Mouse (Mus musculus) cerebellum, adult (tissue): Measurements from ENCODE around the gene Polg2.
"Not testable (repeated sequence)": the region's sequence is repeated elsewhere in the genome, so short reads cannot be mapped to it uniquely, and the experiment has no call there.

Experiments used
- ATAC-seq: cut with Nextera tagmentation; 2 replicates; pipeline ENCODE4 v1.9.2; 2017; ENCODE audit warnings: mild to moderate bottlenecking, moderate library complexity, mixed read lengths; ENCODE audit not compliant: insufficient number of reproducible peaks, low FRiP score, low TSS enrichment

Polg2 gene

DNA sequence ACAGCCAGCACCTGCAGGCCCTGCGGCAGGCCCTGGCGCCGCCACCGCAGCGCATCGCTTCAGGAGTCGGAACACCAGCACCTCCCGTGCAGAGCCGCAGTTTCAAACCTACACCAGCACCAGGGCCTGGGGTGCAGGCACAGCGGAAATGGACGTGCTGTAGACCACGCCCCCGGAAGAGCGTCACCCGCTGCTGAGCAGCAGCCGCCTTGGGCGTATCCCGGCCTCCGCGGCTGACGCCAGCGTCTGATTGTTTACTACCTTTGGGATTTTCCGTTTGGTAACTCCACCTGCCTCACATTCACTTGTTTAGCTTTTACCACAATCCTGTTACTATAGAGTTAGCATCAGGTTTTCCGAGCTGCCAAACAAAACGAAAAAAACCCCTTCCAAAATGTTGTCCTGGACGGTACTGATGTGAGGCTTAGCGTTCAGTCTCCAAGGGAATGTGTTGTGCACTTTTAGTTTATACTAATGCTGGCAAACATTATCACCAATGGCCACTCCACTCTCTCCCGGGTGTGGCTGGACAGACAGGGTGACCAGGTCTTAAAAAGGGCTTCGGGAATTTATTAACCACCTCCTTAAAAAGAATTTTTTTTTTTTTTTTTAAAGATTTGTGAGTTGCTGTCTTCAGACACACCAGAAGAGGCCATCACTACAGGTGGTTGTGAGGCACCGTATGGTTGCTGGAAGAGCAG is at the start of gene Polg2:
Polg2 (minus strand) TSS at position 150 of the 701 bp plus-strand sequence.
- peak; percentile 88 for ATAC-seq

DNA sequence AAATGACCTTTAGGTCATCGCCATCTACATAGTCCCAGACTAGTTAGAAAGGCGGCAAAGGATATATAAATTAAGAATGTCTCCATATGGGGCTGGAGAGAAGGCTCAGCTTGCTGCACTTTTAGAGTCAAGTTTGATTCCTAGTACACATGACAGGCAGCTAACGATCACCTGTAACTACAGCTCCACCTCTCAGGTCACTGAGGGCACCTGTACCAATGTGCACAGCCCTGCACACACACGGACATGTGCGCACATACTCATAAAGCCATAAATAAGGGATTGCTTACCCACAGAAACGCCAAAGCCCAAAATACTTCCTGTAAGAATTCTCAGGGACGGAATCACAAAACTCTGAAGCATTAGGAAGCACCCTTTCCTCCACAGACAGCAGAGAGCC is 48.7 kb upstream of the Polg2 start:
- ATAC-seq: no peak

DNA sequence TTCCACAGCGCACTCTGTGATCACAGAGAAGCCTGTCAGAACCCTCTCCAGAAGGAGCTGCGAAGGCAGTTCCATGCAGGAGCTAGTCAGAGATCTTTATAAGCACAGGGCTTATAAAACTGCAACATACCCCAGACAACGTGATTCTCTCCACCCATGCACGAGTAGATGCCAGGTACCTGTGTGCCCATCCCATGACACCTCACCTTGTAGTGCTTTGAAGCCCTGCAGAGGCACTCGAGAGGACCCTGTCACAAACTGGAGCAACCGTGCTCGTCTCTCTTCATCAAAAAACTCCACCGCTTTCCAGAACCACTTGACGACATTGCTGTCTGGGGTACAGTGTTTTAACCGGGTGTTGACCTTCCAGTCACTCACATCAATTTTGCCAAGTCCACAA is 45.1 kb upstream of the Polg2 start:
- no peak for ATAC-seq

DNA sequence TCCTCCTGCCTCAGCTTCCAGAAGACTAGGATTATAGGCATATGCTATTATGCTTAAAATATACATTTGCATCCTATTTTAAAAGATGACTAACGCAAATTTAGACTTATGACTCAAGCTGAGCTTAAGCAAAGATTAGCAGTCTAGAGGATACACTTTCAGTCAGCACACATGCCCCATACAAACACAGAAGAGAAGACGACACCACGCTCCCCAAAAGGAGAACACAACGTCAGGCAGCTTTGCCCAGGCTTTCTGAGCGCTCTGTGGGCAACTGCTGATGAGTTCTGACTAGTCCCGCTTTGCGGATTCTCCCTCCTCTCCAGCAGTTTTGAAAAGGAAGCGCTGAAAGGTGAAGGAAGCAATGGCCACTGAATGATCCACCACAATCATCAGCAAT is 44.4 kb upstream of the Polg2 start:
- ATAC-seq: no peak

DNA sequence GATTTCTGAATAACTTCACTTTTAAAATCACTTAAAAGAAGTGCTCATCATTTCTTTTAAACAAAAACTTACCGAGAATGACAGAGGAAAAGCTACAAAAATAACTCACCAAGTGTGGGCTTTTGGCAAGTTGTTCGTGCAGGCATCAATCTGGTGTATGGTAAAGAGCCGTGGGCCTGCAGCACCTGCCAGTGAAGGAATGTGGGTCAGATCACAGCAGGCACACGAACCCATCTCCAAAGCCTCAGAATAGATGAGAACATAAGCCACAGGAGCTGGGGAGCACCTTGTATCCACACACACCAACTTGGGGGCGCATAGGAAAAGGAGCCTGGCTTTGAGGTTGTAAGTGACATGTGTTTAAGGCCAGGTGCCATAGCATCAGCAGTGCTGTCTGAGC is 43.6 kb upstream of the Polg2 start:
- ATAC-seq: peak; percentile 94

DNA sequence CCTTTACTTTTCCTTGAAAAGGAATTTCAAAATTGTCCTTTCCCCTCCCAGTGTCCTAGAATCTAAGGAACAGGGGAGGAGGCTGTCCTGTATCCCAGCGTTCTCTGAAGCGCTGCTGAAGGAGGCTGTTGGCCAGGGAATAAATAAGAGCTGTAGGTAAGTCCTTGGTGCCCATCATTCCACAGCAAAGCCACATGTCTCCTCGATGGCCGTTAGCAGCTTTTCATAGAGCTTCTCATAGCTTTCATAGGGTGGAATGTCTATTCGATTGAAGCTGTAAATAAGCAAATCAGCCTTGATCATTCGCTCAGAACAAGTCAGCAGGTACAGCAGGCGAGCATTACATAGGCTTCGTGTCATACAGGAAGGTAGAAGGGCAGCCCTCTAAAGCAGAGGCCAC is 43.2 kb upstream of the Polg2 start:
- ATAC-seq: peak; percentile 32; the same call in 1 of the 2 replicates

DNA sequence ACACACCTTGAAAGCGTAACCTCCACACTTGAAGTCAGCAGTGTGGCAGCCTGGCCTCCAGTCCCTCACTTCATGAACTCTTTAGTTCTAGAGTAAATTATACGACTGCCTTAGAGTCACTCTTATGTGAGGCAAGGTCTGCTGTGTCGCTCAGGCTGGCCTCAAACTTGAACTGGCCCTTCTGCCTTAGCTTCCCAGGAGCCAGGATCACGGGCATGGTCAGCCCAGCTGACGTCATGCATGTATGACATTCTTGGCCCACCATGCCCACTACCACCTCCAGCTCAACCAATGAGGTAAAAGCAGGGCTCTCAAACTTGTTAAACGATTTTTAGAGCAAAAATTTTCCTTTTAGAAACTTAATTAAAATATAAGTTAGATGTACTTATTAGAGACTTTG is 42.1 kb upstream of the Polg2 start:
- ATAC-seq: no peak

DNA sequence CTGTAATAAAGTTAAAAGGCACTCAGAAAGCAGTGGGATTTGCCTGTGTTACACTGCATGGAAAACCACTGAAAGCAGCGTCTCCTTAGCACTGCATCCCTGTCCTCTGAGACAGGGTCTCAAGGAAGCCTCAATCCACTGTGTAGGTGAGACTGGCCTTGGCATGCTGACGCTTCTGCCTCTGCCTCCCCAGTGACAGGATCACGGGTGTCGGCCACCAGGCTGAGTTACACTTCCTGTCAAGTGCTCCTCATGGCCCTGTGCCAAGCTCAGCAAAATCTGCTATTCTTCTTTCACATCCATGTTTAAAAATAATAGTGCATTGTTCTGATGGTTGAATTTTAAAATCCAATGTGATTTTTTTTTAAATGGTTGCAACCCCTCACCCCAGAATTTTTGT is 41.6 kb upstream of the Polg2 start:
- no peak for ATAC-seq

DNA sequence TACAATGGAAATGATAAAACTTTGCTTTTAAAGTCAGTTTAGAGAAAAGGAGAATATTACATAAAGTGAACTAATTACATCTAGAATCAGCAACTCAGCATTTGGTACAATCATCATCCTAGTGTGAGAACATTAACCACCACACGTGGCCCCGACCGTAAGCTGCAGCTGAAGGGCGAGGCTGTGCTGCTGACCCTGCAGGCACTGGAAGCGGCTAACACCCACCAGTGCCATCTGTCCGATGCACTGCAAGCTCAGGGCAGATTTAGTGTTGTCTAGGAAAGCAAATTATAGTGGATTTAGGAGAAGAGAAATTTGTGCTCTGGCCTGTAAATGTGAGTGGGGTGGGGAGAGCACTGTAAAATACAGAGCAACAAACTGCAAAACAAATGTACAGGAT is 40.9 kb upstream of the Polg2 start:
- no peak for ATAC-seq

DNA sequence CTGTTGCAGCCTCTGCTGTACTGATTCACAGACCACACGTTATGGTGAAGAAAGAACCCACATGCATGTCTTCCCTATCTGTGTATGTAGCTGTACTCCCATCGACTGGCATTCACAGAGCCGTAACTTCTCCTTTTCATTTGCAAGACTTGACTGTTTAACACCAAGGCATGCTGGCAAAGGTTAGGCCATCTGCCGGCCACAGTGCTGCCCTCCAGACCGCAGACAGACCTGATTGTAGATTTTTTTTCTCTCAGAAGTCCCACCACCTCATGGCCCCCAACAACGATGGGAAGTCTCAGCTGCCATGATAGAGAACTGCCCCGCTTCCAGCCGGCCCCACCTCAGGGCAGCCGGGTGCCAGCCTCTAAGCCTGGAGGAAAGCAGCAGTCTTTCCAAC is 40.3 kb upstream of the Polg2 start:
- no peak for ATAC-seq

DNA sequence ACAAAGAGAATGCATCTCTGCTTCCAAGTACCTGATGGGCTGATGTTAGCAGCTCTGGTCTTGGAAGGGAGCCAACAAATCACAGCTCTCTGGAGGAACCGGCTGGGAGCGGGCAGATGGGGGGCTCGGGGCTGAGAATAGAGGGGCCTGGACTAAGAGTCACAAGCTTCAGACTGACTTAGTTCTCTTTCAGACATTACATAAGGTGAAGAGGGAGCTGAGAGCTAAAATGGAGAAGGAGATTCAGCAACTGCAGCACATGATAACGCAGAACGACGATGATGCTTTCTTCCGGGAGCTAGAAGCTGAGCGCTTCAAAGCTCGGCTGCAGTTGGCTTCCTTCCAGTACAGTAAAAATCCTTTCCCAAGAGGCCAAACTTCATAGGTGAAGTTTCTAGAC is 39.0 kb upstream of the Polg2 start:
- ATAC-seq: no peak

DNA sequence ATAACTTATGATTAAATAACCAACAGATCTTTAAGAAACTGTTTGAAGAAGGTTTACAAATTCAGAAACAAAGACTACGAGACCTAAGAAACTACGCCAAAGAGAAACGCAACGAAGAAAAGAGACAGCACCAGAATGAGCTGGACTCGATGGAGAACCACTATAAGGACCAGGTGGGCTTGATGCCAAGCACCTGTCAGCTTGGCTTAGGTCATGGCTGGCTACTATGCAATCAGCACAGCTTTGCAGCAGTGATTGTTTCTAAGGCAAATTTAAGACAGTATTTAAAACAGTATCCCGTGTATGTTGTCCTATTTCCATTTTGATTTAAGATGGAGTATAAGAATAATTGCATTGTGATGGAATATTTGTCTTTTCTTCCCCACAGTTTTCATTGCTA is 38.5 kb upstream of the Polg2 start:
- ATAC-seq: no peak

DNA sequence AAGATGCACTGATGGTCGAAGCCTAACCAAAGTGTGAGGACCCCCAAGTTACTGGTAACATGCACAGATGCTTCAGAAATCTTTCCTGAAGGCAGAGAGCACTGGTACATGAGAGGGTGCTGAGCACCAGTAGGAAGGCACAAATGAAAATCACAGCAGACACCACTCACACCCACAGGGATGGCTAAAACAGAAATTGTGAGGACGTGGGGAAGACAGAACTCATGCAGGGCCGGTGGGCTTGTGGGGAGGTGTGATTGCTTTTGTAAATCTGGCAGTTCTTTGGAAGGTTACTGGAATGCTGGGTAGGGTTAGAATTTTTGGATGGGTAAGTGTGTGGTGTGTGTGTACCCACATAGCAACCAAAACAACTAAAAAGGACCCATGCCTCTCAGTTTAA is 37.8 kb upstream of the Polg2 start:
- no peak for ATAC-seq

DNA sequence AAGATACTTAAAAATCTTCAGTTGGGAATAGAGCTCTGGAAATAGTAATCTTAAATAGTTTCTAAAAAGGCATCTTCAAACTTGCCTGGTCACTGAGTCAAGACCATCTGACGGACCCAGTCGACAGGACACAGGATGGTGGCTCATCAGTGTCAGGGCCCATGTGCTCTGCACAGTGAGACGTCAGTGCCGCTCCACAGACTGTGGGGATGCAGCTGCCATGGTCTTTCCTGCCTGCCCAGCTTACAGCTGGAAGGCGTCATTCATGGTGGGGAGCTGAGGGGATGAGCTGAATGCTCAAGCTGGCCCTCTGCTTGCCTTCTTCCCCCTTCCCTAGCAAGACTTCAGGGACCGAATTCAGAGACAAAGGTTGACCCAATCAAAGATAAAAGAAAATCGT is 37.0 kb upstream of the Polg2 start:
- no peak for ATAC-seq

DNA sequence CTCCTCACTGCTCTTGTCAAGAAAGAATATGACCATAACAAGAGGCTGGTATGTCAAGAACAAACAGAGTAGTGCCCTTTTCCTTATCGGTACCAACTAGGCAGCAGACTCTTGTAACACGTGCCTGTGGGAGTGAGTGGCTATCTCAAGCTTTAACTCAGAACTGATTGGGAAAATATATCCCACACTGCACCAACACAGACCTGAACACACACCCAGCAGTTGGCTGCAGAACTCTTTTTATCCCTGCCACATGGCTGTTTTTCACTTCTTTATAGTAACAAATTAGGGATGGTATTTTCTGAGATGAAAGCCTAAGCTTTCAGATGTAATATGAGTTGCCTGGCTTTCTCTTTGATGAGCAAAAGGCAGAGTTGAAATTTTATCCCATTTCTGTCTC is 36.4 kb upstream of the Polg2 start:
- no peak for ATAC-seq

DNA sequence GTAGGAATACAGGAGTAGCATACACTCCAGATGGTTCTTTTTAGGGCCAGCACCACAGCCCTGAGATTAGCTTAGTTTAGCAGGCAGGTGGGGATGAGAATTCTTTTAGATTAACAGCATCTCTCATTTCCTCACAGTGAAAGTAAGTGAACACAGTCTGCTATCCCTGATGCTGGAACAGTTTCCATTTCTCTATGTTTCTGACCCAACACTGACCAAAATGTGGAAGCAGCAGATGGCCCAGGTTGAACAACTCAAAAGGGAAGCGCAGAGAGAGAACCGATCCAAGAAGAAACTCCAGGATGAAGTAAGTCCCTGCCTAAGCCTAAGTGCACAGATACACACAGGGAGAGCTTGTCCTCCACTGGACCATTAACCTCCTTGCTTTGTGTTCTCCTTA is 36.0 kb upstream of the Polg2 start:
- ATAC-seq: no peak; the same call in 1 of the 2 replicates

DNA sequence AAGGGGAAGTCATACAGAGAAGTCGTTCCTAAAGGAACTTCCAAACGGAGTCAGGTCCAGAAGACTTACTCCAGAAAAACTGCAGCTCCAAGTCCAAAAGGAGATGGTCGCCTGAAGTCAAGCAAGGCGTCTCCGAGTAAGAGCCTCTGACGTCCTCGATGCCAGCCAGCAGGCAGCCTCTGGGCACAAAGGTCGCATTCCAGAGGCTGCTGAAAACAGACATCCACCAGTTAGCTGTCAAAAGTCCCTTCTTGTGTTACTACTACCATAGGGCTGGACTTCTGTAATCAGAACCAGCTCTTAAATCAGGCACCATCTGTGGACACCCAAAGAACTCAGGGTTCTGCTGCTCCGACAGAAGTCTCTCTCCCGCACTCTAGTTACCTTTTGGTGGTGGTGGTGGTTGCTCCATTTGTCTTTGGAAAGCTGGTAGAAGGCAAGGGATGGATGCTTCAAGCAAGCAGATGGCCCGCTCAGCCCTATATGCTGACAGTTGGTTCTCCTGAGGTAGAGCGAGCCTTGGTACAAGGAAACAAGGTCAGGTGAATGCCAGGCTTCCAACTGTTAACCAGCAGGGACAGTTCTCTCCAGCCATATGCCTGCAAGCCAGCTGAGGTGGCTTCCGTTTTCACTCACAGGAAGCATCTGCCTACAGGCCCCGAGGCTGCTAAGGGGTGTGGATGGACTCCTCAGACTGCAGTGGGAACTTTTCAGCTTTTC is 35.4 kb upstream of the Polg2 start:
- ATAC-seq: peak; percentile 88

DNA sequence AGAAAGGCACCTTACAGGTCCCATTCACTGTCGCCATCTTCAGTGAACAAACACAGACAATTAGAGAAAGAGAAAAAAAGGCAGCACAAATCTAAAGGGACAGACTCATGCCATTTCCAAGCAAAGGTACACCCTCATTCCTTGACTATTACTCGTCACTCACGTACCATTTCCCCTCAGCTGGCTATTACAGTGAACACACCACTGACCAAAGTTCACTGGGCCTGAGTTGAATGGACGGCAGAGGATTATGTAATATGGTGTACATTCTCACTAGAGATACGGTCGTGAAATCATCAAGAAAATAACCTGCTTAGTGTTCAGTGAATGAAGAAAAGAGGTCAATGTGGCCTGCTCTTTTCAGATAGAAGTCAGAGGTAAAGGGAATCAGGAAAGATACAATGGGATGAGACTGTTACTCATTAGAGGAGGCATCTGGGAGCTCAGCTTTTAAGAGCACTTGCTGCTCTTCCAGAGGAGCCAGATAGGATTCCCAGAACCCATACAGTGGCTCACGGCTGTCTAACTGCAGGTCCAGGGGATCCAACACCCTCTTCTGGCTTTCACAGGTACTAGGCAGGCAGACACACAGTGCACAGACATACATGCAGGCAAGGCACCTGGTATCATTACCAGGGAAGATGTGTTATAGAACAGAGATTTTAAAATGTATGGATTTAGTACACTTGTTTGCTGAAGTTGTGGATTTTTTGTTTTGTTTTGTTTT is 33.2 kb upstream of the Polg2 start:
- no peak for ATAC-seq

DNA sequence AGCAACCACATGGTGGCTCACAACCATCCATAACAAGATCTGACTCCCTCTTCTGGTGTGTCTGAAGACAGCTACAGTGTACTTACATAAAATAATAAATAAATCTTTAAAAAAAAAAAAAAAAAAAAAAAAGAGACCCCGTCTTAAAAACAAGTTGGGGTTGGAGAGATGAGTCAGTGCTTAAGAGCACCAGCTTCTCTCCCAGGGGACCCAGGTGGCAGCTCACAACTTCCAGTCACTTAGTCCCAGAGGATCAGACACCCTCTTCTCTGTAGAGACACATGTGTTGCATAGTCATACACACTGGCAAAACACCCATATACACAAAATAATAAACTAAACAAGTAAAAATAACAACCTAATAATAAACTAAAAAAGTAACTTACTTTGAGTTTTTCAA is 28.1 kb upstream of the Polg2 start:
- not testable (repeated sequence) for ATAC-seq

DNA sequence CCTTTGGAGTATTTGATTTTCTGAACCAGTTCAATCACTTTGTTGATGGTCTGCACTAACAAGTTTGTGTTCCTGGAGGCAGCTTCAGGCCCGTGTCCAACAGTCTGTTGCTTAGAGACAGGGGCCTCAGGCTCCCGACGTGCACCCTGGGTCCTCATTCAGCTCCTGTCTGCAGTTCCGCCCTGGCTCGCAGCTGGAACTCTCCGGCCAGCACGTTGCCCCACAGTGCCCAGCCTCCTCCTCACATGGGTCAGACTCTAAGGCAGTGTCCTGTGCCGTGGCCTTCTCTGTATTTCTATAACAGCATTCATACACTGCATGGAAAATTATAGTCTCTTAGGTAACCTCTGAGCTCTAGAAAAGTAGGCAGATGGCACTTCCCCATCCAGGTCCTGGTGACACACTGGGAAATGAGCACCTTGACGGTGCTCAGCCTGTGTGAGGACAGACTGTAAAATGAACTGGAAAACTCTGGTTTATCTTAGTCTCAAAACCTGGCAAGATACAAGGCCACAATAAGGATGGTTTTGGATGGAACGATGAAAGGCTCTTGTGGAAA is 22.8 kb upstream of the Polg2 start:
- peak; percentile 52; the same call in 1 of the 2 replicates for ATAC-seq

DNA sequence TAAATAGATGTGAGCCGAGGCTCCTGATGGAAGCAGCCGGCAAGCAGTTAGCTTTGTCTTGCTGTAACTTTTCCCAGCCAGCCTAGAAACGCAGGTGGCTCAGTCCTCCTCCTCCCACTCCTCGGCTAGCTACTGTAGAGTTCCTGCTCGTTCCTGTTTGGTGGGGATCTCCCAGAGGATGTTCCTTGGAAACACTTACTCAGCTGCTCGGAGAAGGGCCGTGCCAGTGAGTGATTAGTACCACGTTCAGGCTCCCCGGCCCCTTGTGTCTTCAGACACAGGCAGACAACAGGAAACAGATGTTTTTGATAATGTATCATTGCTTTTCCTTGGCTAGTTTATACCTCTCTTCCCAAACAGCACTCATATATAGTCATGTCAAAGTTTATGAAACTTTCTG is 16.3 kb upstream of the Polg2 start:
- ATAC-seq: no peak
